Mouse (Mus musculus): ENCODE results near the gene Itih4. TPM values are rescaled to one million over a fixed set of nuclear protein-coding genes. Genes with fewer than 3 reads are reported as not detected.

Gene Itih4
- polyA plus RNA-seq, 1 experiment from 2014 or later: not detected

GRCm38 (mm10) chr14:30951154-30951825 is 65.0 kb downstream of the Itih4 start, which contains the start of gene Nek4:
TSS of gene Nek4 (plus strand) at chr14:30951377.
- peak within 1 kb of the TSS; percentile 72 for H3K27ac ChIP-seq
- no peaks in the 10 kb centered on the region for H3K27me3 ChIP-seq
- peaks cover 12% of the 10 kb centered on the region for H3K4me1 ChIP-seq (replicated peaks)
- peak within 1 kb of the TSS; percentile 68 for H3K4me3 ChIP-seq (replicated peaks)
- peak within 1 kb of the TSS; percentile 74 for H3K4me2 ChIP-seq (replicated peaks)
- H3K9ac ChIP-seq (replicated peaks): peak within 1 kb of the TSS; percentile 88
- ATAC-seq: peak; percentile 100
- under 1% methylated on average over 57 of the region's 57 CpGs for WGBS
- peaks cover 16% of the 10 kb centered on the region for H3K36me3 ChIP-seq
- no peaks in the 10 kb centered on the region for H3K9me3 ChIP-seq

Other genes with a start within 250 kb of the Itih4 start
- gene Rft1, start 232.1 kb upstream of the Itih4 start, polyA plus RNA-seq (2015; fragmentation: Nextera tagmentation; extraction: Ambion mirVana): 10.8 and 10.9 TPM in 2 replicates
- gene Sfmbt1, start 171.6 kb upstream of the Itih4 start, polyA plus RNA-seq (2015; fragmentation: Nextera tagmentation; extraction: Ambion mirVana): 21.2 and 21.5 TPM in 2 replicates
- gene Tmem110, start 60.9 kb upstream of the Itih4 start, polyA plus RNA-seq (2015; fragmentation: Nextera tagmentation; extraction: Ambion mirVana): 18.2 and 18.9 TPM in 2 replicates
- 0.67 and 0.70 TPM in 2 replicates for gene Mustn1, start 7.3 kb upstream of the Itih4 start, polyA plus RNA-seq (2015; fragmentation: Nextera tagmentation; extraction: Ambion mirVana)
- 0.21 and 0.42 TPM in 2 replicates for gene Itih3, start 37.3 kb downstream of the Itih4 start, polyA plus RNA-seq (2015; fragmentation: Nextera tagmentation; extraction: Ambion mirVana)
- not detected in 2 replicates for gene Itih1, start 56.8 kb downstream of the Itih4 start, polyA plus RNA-seq (2015; fragmentation: Nextera tagmentation; extraction: Ambion mirVana)
- 20.0 and 20.3 TPM in 2 replicates for gene Nek4, start 64.9 kb downstream of the Itih4 start, polyA plus RNA-seq (2015; fragmentation: Nextera tagmentation; extraction: Ambion mirVana)
- gene Glt8d1, start 114.9 kb downstream of the Itih4 start, polyA plus RNA-seq (2015; fragmentation: Nextera tagmentation; extraction: Ambion mirVana): 58.5 and 60.1 TPM in 2 replicates
- gene Spcs1, start 115.2 kb downstream of the Itih4 start, polyA plus RNA-seq (2015; fragmentation: Nextera tagmentation; extraction: Ambion mirVana): 293 and 296 TPM in 2 replicates
- gene Pbrm1, start 132.7 kb downstream of the Itih4 start, polyA plus RNA-seq (2015; fragmentation: Nextera tagmentation; extraction: Ambion mirVana): 175 and 181 TPM in 2 replicates
- 54.6 and 57.1 TPM in 2 replicates for gene Gnl3, start 132.7 kb downstream of the Itih4 start, polyA plus RNA-seq (2015; fragmentation: Nextera tagmentation; extraction: Ambion mirVana)
- 75.8 and 78.8 TPM in 2 replicates for gene Smim4, start 242.5 kb downstream of the Itih4 start, polyA plus RNA-seq (2015; fragmentation: Nextera tagmentation; extraction: Ambion mirVana)
- gene Nt5dc2, start 244.6 kb downstream of the Itih4 start, polyA plus RNA-seq (2015; fragmentation: Nextera tagmentation; extraction: Ambion mirVana): 280 and 317 TPM in 2 replicates